Mouse (Mus musculus) intestine, embryonic 15.5 days (tissue): ENCODE results near the gene Rab1b. TPM values are rescaled to one million over a fixed set of nuclear protein-coding genes. Genes with fewer than 3 reads are reported as not detected.
"Not testable (repeated sequence)": the region's sequence is repeated elsewhere in the genome, so short reads cannot be mapped to it uniquely, and the experiment has no call there.

Experiments
- ATAC-seq: fragments of 200-750 bp; cut with Nextera tagmentation; 2 replicates; pipeline ENCODE4 v1.8.0; 2017; ENCODE audit warnings: moderate TSS enrichment, moderate library complexity
- H3K27ac ChIP-seq: fragments of 300-500 bp; sonication (generic); 2 replicates; pipeline ENCODE4 v1.5.1; 2015; ENCODE audit warnings: mild to moderate bottlenecking, inconsistent platforms
- H3K27me3 ChIP-seq: fragments of 300-500 bp; sonication (generic); replicated peaks from 2 replicates; pipeline ENCODE4 v1.6.1; 2015; ENCODE audit warnings: inconsistent platforms
- H3K36me3 ChIP-seq: fragments of 300-500 bp; sonication (generic); 2 replicates; pipeline ENCODE4 v1.6.1; 2015; ENCODE audit warnings: inconsistent platforms
- H3K4me1 ChIP-seq: fragments of 300-500 bp; sonication (generic); replicated peaks from 2 replicates; pipeline ENCODE4 v1.6.1; 2015; ENCODE audit warnings: inconsistent platforms
- H3K4me2 ChIP-seq: fragments of 300-500 bp; sonication (generic); replicated peaks from 2 replicates; pipeline ENCODE4 v1.6.1; 2015; ENCODE audit warnings: mild to moderate bottlenecking, inconsistent platforms
- H3K4me3 ChIP-seq: fragments of 300-500 bp; sonication (generic); replicated peaks from 2 replicates; pipeline ENCODE4 v1.5.1; 2015; ENCODE audit warnings: inconsistent platforms
- H3K9ac ChIP-seq: fragments of 300-500 bp; sonication (generic); 2 replicates; pipeline ENCODE4 v1.6.1; 2015; ENCODE audit warnings: inconsistent platforms
- H3K9me3 ChIP-seq: fragments of 300-500 bp; sonication (generic); 2 replicates; pipeline ENCODE4 v1.6.1; 2016; ENCODE audit warnings: inconsistent platforms
- WGBS: fragments of 180-500 bp; shearing (Covaris S2); methylation state at CpG from one replicate; pipeline ENCODE4 v1.1.7; 2015; 5-methylcytosine and 5-hydroxymethylcytosine counted together
- polyA plus RNA-seq: library from polyadenylated mRNA; unstranded; fragments of >200 nt; fragmentation: Nextera tagmentation; extraction: Ambion mirVana; gene quantifications from 2 replicates; pipeline ENCODE4 v1.2.1, GENCODE M21; 2015

Rab1b gene
- polyA plus RNA-seq: 216 and 223 TPM in 2 replicates

GRCm38 (mm10) chr19:5106731-5107191, at the start of gene Rab1b:
Gene Rab1b (minus strand): TSS chr19:5107072.
- Histone ChIP-seq H3K36me3 (peaks cover 48% of the 10 kb centered on the region), H3K27me3 (no peaks in the 10 kb centered on the region), H3K4me2 (peak within 1 kb of the TSS; percentile 85), H3K27ac (peak within 1 kb of the TSS; percentile 96), H3K4me1 (peaks cover 19% of the 10 kb centered on the region), H3K9ac (peak within 1 kb of the TSS; percentile 64), H3K4me3 (peak within 1 kb of the TSS; percentile 65), H3K9me3 (no peaks in the 10 kb centered on the region)
- under 1% methylated on average over 46 of the region's 46 CpGs for WGBS
- peak; percentile 94 for ATAC-seq

GRCm38 (mm10) chr19:5152261-5152660, 45.4 kb upstream of the Rab1b start:
- Histone ChIP-seq H3K4me2 (no peak overlapping the region), H3K9ac (no peak overlapping the region), H3K27ac (no peak overlapping the region), H3K36me3 (peaks cover 10% of the 10 kb centered on the region; the same call in 1 of the 2 replicates), H3K4me1 (no peaks in the 10 kb centered on the region), H3K9me3 (no peaks in the 10 kb centered on the region), H3K4me3 (no peak overlapping the region), H3K27me3 (no peaks in the 10 kb centered on the region)
- WGBS: 92% methylated on average over 6 of the region's 6 CpGs
- no peak for ATAC-seq

GRCm38 (mm10) chr19:5151741-5152140, 44.9 kb upstream of the Rab1b start:
- Histone ChIP-seq H3K9me3 (no peaks in the 10 kb centered on the region), H3K36me3 (peaks cover 10% of the 10 kb centered on the region; the same call in 1 of the 2 replicates), H3K9ac (no peak overlapping the region), H3K27ac (no peak overlapping the region), H3K27me3 (no peaks in the 10 kb centered on the region), H3K4me2 (no peak overlapping the region), H3K4me3 (no peak overlapping the region), H3K4me1 (no peaks in the 10 kb centered on the region)
- 86% methylated on average over 5 of the region's 5 CpGs for WGBS
- no peak for ATAC-seq

GRCm38 (mm10) chr19:5151331-5151730, 44.5 kb upstream of the Rab1b start:
- Histone ChIP-seq H3K4me1 (no peaks in the 10 kb centered on the region), H3K4me3 (no peak overlapping the region), H3K27ac (no peak overlapping the region), H3K9me3 (no peaks in the 10 kb centered on the region), H3K27me3 (no peaks in the 10 kb centered on the region), H3K36me3 (peaks cover 10% of the 10 kb centered on the region; the same call in 1 of the 2 replicates), H3K9ac (no peak overlapping the region), H3K4me2 (no peak overlapping the region)
- no peak for ATAC-seq
- 36% methylated on average over 3 of the region's 3 CpGs for WGBS

GRCm38 (mm10) chr19:5150358-5150757, 43.5 kb upstream of the Rab1b start:
- Histone ChIP-seq H3K27ac (no peak overlapping the region), H3K27me3 (no peaks in the 10 kb centered on the region), H3K4me2 (no peak overlapping the region), H3K36me3 (peaks cover 10% of the 10 kb centered on the region; the same call in 1 of the 2 replicates), H3K9me3 (no peaks in the 10 kb centered on the region), H3K4me3 (no peak overlapping the region), H3K9ac (no peak overlapping the region), H3K4me1 (no peaks in the 10 kb centered on the region)
- 92% methylated on average over 6 of the region's 6 CpGs for WGBS
- ATAC-seq: no peak

GRCm38 (mm10) chr19:5149041-5149440, 42.2 kb upstream of the Rab1b start:
- H3K4me1 ChIP-seq, H3K4me2 ChIP-seq, H3K27ac ChIP-seq, ATAC-seq, H3K36me3 ChIP-seq, H3K9ac ChIP-seq, H3K4me3 ChIP-seq, H3K9me3 ChIP-seq, H3K27me3 ChIP-seq: not testable (repeated sequence)
- 89% methylated on average over 6 of the region's 6 CpGs for WGBS

- H3K9me3 ChIP-seq: no peaks in the 10 kb centered on the region
- H3K4me3 ChIP-seq: no peak overlapping the region
- no peaks in the 10 kb centered on the region for H3K27me3 ChIP-seq
- H3K4me1 ChIP-seq: no peaks in the 10 kb centered on the region
- peaks cover 8% of the 10 kb centered on the region for H3K36me3 ChIP-seq
- ATAC-seq: no peak
- no peak overlapping the region for H3K4me2 ChIP-seq
- no peak overlapping the region for H3K27ac ChIP-seq
- no peak overlapping the region for H3K9ac ChIP-seq
- WGBS: 4% methylated on average over 2 of the region's 2 CpGs
These were observed 32.8 kb upstream of the Rab1b start for GRCm38 (mm10) chr19:5139640-5140039.

GRCm38 (mm10) chr19:5131237-5131636, 24.4 kb upstream of the Rab1b start:
- 63% methylated on average over 4 of the region's 4 CpGs for WGBS
- Histone ChIP-seq H3K27me3 (no peaks in the 10 kb centered on the region), H3K36me3 (no peaks in the 10 kb centered on the region), H3K4me1 (no peaks in the 10 kb centered on the region), H3K4me3 (no peak overlapping the region), H3K4me2 (no peak overlapping the region), H3K9me3 (no peaks in the 10 kb centered on the region), H3K27ac (no peak overlapping the region), H3K9ac (no peak overlapping the region)
- no peak for ATAC-seq

- Histone ChIP-seq H3K9me3 (no peaks in the 10 kb centered on the region), H3K9ac (no peak overlapping the region), H3K4me2 (no peak overlapping the region), H3K27ac (no peak overlapping the region), H3K36me3 (no peaks in the 10 kb centered on the region), H3K27me3 (no peaks in the 10 kb centered on the region), H3K4me1 (no peaks in the 10 kb centered on the region), H3K4me3 (no peak overlapping the region)
- WGBS: 29% methylated on average over 1 of the region's 1 CpGs
- no peak for ATAC-seq
These were observed 22.9 kb upstream of the Rab1b start for GRCm38 (mm10) chr19:5129770-5130169.

- no peak for ATAC-seq
These were observed 17.3 kb upstream of the Rab1b start for GRCm38 (mm10) chr19:5124055-5124614.

GRCm38 (mm10) chr19:5123241-5123640, 16.4 kb upstream of the Rab1b start:
- Histone ChIP-seq H3K36me3 (no peaks in the 10 kb centered on the region), H3K9ac (no peak overlapping the region), H3K4me1 (peaks cover 7% of the 10 kb centered on the region), H3K27ac (no peak overlapping the region), H3K4me3 (no peak overlapping the region), H3K4me2 (no peak overlapping the region), H3K27me3 (no peaks in the 10 kb centered on the region), H3K9me3 (no peaks in the 10 kb centered on the region)
- WGBS: 82% methylated on average over 3 of the region's 3 CpGs
- ATAC-seq: no peak

More at GRCm38 (mm10) chr19:5124055-5124614, 17.3 kb upstream of the Rab1b start:
- Histone ChIP-seq H3K4me3 (no peak overlapping the region), H3K9ac (no peak overlapping the region), H3K4me2 (no peak overlapping the region), H3K9me3 (no peaks in the 10 kb centered on the region), H3K27ac (no peak overlapping the region), H3K36me3 (no peaks in the 10 kb centered on the region), H3K4me1 (no peaks in the 10 kb centered on the region), H3K27me3 (no peaks in the 10 kb centered on the region)
- 59% methylated on average over 7 of the region's 7 CpGs for WGBS

GRCm38 (mm10) chr19:5122492-5122891, 15.6 kb upstream of the Rab1b start:
- Histone ChIP-seq H3K9me3 (no peaks in the 10 kb centered on the region), H3K4me3 (no peak overlapping the region), H3K36me3 (no peaks in the 10 kb centered on the region), H3K4me1 (peaks cover 7% of the 10 kb centered on the region), H3K27me3 (no peaks in the 10 kb centered on the region), H3K9ac (no peak overlapping the region), H3K4me2 (no peak overlapping the region), H3K27ac (no peak overlapping the region)
- ATAC-seq: no peak
- 75% methylated on average over 10 of the region's 10 CpGs for WGBS

GRCm38 (mm10) chr19:5118384-5118698, 11.5 kb upstream of the Rab1b start, which contains the start of gene Klc2:
Gene Klc2 (minus strand): TSS chr19:5118560.
- Histone ChIP-seq H3K27ac (peak within 1 kb of the TSS; percentile 88), H3K36me3 (no peaks in the 10 kb centered on the region), H3K4me1 (peaks cover 14% of the 10 kb centered on the region), H3K4me2 (peak within 1 kb of the TSS; percentile 72), H3K27me3 (no peaks in the 10 kb centered on the region), H3K4me3 (peak within 1 kb of the TSS; percentile 88), H3K9ac (peak within 1 kb of the TSS; percentile 75), H3K9me3 (no peaks in the 10 kb centered on the region)
- WGBS: under 1% methylated on average over 18 of the region's 18 CpGs
- no peak for ATAC-seq
